Mouse (Mus musculus): ENCODE results near the gene Kcnk6.
"Not testable (repeated sequence)": the region's sequence is repeated elsewhere in the genome, so short reads cannot be mapped to it uniquely, and the experiment has no call there.

The Kcnk6 gene

DNA sequence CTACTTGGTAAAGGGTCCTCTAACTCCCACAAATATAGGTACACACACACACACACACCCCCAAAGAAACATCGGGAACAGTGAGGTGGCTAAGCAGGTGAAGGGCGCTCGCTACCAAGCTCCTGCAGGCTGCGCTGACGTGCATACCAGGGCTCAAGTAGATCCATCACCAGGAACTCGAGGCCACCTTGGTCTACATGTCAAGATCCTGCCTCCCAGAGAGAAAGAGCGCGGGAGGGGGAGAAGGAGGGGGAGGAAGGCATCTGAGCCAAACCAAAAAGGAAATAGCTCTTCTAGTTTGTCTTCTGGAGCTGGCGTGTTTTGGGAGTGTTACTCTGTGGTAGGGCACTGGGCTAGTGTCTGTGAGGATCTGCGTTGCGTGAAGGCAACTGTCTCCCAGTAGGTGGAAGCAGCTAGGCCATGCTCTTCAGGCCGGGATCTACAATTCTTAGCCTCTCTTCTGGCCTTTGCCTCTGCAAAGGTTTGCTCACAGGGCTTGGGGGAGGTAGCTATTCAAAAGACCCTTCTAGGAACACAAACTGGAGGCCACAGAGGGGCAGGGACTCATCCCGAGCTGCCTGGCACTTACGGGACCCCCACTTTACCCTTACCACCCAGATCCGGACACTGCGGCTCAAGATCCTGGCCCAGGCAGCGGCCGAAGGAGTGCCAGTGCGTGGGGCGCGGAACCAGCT is 14.5 kb upstream of the Kcnk6 start:
- DNase-seq: no peak

DNA sequence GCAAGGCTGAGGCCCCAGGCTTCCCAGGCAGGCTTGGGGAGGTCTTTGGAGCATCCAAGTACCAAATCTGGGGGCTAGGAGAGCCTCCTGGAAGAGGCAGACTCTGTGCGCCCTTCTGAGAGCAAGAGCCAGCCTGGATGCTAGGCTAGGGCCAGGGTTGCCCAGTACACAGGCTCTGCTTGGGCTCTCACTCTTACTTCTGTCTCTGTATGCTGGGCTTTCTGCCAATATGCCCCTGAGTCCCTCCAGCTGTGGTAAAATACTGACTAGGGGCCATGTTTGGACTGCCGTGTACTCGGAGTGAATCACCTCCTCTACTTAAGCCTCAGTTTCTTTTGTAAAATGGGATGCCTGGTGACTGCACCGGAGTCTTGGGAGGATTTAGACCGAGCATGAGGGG is 13.7 kb upstream of the Kcnk6 start:
- DNase-seq: no peak

DNA sequence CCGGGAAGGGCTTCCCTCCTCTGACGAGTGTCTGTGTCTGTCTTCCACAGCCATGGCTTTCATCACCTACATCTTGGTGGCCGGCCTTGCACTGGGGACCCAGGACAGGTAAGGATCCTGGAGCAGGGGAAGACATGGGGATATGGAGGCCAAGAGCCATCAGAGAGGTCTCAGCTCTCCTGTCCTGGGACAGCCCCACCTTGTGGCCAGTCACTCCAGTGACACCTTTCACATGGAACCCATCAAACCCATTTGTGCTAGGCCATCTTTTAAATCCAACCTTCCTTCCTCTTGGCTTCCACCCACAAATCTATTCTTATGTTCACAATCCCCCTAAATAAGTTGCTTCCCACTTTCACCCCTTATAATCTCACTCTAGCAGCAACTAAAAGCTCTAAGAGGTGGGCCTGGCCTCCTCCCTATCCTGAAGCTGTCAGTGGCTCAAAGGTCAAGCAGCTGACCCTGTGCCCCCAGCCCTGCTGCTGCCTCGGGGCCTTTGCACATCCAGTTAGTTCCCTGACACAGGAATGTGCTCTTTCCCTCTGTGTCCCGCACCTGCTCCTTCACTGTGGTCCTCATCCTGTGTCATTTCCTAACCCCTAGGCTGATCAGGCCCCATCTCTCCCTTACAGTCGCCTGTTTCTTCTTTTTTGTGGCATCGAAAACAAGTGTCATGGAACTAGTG is 12.6 kb upstream of the Kcnk6 start:
- no peak for DNase-seq

DNA sequence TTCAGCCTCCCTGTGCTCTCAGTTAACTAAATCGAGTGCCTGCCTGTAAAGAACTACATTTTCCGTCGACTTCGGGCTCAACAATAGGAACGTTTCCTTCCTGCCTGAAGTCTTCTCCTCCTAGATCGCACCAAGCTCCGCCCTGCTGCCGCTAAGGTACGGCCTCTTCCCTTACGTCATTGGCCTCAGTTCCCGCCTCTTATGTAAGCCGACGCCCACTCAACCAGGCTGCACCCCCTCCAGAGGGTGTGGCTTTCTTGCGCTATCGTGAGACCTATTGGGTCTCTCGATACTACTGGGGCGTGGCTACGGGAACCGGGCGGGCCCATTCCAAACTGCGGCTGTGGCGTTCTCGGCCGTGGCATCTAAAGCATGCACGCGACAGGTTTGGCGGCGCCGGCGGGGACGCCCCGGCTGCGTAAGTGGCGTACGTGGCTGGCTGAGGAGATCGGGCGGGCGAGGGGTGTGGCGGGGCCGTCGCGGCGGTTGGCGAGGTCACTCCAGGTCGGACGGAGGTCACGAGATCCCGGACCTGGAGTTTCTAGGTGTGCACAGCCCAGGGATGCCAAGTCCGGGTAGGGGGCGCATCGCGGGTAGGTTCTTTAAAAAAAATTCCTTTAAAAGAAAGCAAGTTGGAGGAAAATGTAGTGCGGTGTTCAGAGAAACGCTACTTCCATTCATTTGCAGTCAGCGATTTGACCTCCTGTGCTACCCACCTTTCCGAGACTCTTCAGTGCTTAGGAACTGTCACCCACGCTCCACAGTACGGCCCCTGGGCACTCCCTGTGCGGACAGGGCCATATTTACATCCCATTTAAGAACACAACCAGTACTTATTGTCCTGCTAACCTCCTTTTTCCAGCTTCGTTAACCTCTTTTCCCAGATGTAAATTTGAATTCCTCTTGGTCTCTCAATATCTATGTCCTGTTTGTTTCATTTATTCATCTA is 6.0 kb upstream of the Kcnk6 start, which contains the start of gene Yif1b:
Gene Yif1b, plus strand, starts transcription at position 311 of the 949 bp plus-strand sequence.
- DNase-seq: peak; percentile 97

DNA sequence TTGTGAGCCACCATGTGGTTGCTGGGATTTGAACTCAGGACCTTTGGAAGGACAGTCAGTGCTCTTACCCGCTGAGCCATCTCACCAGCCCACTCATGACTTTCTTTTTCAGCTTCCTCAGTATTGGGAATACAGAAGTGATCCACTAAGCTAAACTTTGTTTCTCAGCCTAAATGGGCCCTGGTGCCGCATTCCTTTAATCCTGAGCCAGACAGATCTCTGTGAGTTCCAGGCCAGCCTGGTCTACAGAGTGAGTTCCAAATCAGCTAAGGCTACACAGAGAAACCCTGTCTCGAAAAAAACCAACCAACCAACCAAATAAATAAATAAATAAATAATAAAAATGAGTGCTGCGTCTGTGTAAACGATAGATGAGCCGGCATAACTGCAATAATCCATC is 5.3 kb upstream of the Kcnk6 start:
- DNase-seq: not testable (repeated sequence)

DNA sequence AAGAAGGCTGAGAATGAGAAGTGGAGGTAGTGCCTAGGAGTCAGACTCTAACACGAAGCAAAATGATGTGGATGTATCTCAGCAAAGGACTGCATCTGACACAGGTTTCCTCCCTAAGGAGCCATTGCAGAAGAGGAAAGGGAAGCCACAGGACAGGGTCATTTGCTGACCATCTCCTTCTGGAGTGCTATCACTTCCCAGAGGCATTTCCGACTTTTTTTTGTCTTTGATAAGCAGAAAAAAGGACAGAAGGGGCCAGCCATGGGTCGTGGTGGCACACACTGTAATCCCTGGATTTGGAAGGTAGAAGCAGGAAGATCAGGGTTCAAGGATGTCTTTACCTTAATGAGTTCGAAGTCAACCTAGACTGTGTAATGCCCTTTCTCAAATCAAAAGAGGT is 4.3 kb upstream of the Kcnk6 start:
- DNase-seq: no peak

GRCm38 (mm10) chr7:29234661-29235060 is 2.3 kb upstream of the Kcnk6 start:
- DNase-seq: no peak

DNA sequence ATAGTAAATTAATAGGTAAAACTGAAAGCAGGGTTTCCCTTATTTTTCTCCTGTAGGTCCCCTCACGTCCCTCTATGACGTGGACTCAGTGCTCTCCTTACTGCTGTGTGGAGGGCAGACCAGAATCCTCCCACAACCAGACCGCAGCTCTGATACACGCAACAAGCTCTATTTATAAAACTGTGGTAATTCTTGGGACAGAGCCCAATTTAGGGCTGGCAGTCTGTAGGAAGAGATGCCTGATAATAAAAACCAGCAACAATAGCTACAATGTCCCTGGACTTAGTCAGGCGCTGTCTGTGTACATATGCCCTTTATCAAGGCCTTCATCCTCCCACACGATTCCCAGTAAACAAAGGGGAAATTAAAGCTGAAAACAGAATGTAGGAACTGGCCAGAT is 1.4 kb upstream of the Kcnk6 start:
- DNase-seq: no peak

DNA sequence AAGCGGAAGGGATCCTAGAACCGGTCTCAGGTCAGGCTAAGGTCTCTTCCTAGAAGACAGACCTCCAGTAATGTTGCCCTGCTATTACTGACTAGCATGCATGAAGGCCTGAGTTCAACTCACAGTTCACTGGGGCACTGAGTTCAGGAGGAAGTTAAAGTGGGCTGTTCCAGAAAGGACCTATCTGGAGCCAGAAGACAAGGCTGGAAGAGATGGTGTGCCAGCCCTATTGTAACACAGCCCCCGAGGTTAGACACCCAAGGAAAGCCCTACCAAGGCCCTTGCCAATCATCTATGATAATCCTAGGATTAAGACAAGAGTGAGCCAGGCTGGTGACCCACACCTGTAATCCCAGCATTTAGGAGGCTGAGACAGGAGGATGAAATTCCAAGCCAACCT is 798 bp downstream of the Kcnk6 start:
- DNase-seq: no peak

DNA sequence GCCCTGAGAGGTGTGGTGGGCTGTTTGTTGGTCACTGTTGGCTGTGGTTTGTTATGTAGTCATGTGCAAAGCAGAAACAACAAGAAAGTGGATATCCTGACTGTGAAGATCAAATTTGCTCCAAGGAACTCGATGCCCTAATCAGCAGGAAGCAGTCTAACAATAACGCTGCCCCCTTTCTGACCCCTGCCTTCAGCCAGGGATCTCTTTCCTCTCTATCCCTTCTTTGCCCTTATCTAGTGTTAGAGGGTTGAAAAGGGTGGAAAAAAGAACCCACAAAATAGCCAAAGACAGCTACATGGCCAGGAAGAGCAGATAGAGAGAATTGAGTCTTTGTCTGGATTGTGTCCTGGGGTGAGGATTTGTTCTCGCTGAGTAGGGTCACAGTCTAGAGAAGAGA is 1.8 kb downstream of the Kcnk6 start:
- DNase-seq: no peak

DNA sequence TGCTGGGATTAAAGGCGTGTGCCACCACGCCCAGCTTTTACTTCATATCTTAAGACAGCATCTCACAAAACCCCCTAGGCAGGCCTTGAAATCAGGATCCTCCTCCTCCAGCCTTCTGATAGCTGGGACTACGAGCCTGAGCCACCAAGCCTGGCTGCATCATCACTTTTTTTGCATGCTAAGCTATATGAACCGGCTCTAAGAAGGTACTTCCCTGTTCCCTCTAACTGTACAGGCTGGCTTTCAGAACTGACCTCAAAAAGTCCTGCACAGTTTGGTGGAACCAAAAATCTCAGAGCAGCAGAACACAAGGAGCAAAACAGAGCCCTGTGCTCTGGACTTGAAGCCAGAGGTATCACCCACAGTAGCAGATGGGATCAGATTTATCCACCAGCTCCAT is 4.1 kb downstream of the Kcnk6 start:
- no peak for DNase-seq

- no peak for DNase-seq
Observed at GRCm38 (mm10) chr7:29225520-29225919, 6.8 kb downstream of the Kcnk6 start.

DNA sequence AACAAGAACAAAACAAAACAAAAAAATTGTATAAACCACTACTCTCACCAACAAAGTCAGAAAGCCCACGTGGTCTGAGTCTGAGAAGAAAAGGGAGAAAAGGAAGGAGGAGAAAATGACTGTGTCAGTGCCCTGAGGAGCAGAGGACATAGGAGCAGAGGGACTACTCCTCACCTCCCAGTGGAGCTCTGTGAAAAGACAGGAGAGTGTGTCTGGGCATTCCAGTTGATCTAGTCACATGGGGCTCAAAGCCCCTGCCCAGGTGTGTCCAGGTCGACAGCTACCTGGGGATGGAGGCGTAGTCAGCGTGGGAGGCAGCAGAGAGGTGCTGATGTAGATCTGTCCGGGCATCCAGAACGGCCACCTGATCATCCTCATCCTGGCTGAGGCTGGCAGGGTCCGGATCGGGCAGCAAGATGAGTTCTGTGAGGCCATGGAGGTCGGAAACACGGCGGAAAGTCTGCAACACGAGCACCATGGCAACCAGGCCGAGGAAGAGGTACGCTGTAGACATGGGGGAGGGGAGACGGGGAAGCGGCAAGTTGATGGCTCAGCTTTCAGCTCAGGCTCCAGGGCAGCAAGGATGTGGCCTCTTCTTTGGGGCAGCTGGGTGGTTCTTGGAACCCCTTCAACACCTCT is 7.4 kb downstream of the Kcnk6 start:
- DNase-seq: no peak

GRCm38 (mm10) chr7:29214846-29215245 is 17.5 kb downstream of the Kcnk6 start:
- no peak for DNase-seq

- DNase-seq: no peak
Observed at GRCm38 (mm10) chr7:29214236-29214635, 18.1 kb downstream of the Kcnk6 start.

- no peak for DNase-seq
Observed at GRCm38 (mm10) chr7:29213675-29214082, 18.6 kb downstream of the Kcnk6 start, which contains the start of gene Catsperg1. TSS of gene Catsperg1 (minus strand) at chr7:29214035.

DNA sequence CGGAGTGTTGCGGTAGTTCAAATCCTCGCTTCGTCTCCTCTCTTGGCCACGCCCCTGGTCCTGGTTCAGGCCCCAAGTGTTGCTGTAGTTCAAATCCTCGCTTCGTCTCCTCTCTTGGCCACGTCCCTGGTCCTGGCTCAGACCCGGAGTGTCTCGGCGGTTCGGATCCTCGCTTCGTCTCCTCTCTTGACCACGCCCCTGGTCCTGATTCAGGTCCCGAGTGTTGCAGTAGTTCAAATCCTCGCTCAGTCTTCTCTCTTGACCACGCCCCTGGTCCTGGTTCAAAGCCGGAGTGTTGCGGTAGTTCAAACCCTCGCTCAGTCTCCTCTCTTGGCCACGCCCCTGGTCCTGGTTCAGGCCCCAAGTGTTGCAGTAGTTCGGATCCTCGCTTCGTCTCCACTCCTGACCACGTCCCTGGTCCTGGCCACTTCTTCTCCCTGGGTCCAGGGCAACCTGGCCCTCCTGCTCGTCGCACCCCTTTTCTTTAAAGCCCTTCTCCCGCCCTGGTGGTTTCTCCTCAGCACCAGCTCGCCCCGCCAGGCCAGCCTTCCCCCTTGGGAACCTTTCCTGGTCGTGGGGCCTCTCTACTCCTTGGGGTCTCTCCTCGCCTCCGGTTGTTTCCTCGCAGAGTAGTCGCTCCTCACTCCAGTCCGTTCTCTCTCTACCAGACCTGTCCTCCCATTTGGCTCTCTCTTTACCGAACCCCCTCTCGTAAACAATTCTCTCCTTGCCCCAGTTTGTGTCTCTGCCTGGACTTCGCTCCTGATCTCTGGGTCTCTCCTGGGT is 19.3 kb downstream of the Kcnk6 start:
- not testable (repeated sequence) for DNase-seq

DNA sequence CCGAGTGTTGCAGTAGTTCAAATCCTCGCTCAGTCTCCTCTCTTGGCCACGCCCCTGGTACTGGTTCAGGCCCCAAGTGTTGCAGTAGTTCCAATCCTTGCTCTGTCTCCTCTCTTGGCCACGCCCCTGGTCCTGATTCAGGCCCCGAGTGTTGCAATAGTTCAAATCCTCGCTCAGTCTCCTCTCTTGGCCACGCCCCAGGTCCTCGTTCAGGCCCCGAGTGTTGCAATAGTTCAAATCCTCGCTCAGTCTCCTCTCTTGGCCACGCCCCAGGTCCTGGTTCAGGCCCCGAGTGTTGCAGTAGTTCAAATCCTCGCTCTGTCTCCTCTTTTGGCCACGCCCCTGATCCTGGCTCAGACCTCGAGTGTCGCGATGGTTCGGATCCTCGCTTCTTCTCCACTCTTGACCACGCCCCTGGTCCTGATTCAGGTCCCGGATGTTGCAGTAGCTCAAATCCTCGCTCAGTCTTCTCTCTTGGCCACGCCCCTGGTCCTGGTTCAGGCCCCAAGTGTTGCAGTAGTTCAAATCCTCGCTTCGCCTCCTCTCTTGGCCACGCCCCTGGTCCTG is 20.0 kb downstream of the Kcnk6 start:
- DNase-seq: no peak

- DNase-seq: peak; percentile 51
Observed at GRCm38 (mm10) chr7:29211415-29212198, 20.7 kb downstream of the Kcnk6 start.

DNA sequence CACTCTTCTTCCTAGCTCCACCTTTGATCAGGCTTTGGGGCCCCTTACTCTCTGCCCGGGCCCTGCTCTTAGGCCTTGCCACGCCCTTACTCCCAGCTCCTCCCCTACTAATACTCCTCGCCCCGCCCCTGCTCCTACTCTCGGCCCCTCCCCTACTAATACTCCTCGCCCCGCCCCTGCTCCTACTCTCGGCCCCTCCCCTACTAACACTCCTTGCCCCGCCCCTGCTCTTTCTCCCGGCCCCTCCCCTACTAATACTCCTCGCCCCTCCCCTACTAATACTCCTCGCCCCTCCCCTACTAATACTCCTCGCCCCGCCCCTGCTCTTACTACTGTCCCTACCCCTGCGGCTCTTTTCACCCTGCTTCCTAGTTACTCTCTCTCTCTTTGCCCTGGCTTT is 21.3 kb downstream of the Kcnk6 start:
- DNase-seq: not testable (repeated sequence)

GRCm38 (mm10) chr7:29202577-29202976 is 29.7 kb downstream of the Kcnk6 start:
- DNase-seq: no peak
